Mouse (Mus musculus) liver, embryonic 13.5 days (tissue): ENCODE measurements around the gene Tubb2b. TPM values are rescaled to one million over a fixed set of nuclear protein-coding genes. Genes with fewer than 3 reads are reported as not detected.

Experiments used
- ATAC-seq: fragments of 200-750 bp; cut with Nextera tagmentation; 2 replicates; pipeline ENCODE4 v1.8.0; 2017; ENCODE audit warnings: low read depth, mild to moderate bottlenecking, moderate number of reproducible peaks, moderate library complexity
- DNase-seq: peaks from one replicate; pipeline ENCODE4 v3.0.0; 2022
- H3K27ac ChIP-seq: fragments of 300-500 bp; sonication (generic); 2 replicates; pipeline ENCODE4 v1.5.1; 2015; ENCODE audit warnings: moderate library complexity, mild to moderate bottlenecking, inconsistent platforms
- H3K27me3 ChIP-seq: fragments of 300-500 bp; sonication (generic); 2 replicates; pipeline ENCODE4 v1.6.1; 2015; ENCODE audit warnings: mild to moderate bottlenecking, inconsistent platforms
- H3K36me3 ChIP-seq: fragments of 300-500 bp; sonication (generic); 2 replicates; pipeline ENCODE4 v1.6.1; 2015; ENCODE audit warnings: mild to moderate bottlenecking, inconsistent platforms
- H3K4me1 ChIP-seq: fragments of 300-500 bp; sonication (generic); replicated peaks from 2 replicates; pipeline ENCODE4 v1.6.1; 2015; ENCODE audit warnings: inconsistent platforms
- H3K4me2 ChIP-seq: fragments of 300-500 bp; sonication (generic); 2 replicates; pipeline ENCODE4 v1.6.1; 2015; ENCODE audit warnings: inconsistent platforms, mild to moderate bottlenecking, moderate library complexity
- H3K4me3 ChIP-seq: fragments of 300-500 bp; sonication (generic); replicated peaks from 2 replicates; pipeline ENCODE4 v1.5.1; 2015; ENCODE audit warnings: mild to moderate bottlenecking, inconsistent platforms
- H3K9ac ChIP-seq: fragments of 300-500 bp; sonication (generic); 2 replicates; pipeline ENCODE4 v1.6.1; 2015; ENCODE audit warnings: mild to moderate bottlenecking, inconsistent platforms
- H3K9me3 ChIP-seq: fragments of 300-500 bp; sonication (generic); replicated peaks from 2 replicates; pipeline ENCODE4 v1.6.1; 2016; ENCODE audit warnings: inconsistent platforms
- WGBS: fragments of 180-500 bp; shearing (Covaris S2); methylation state at CpG from one replicate; pipeline ENCODE4 v1.1.7; 2015; ENCODE audit not compliant: insufficient replicate concordance; 5-methylcytosine and 5-hydroxymethylcytosine counted together
- polyA plus RNA-seq: library from polyadenylated mRNA; unstranded; fragments of >200 nt; fragmentation: Nextera tagmentation; extraction: Ambion mirVana; gene quantifications from 2 replicates; pipeline ENCODE4 v1.2.1, GENCODE M21; 2015

Tubb2b gene
- polyA plus RNA-seq, 1 experiment from 2014 or later: 1.5 TPM

DNA sequence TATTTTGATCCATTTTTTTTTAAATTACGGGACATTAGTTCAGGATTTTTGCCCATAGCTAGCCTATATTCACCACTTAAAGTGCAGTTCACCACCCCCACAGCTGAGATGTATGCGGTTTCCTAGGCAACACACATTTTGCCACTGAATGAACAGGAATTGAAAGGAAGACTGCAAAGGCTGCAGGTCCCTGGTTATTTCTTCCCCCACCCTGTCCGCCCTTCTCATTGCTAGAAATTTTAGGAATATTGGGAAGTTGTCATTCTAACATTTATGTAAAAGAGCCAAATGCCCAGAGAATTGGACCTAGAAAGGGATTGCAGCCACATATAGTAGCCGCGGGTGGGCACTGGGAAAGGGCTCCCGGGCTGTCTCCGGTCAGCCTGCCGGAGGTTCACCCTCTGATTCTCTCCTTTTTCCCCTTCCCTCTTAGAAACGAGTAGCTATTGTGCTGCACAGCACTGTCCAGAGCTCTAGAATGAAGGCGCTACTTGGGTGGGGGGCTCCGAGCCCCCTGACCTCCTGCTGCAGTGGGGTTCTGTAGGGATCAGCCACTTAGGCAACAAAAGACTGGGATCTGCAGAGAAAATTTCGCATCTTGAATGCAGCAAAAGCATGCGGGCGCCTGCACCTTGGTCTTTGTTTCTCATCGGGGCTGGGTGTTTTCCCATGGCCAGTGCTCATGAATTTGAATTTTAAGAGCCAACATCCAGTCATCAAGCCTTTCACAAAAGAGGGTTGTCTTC is 3.2 kb upstream of the Tubb2b start:
- 15% methylated on average over 15 of the region's 15 CpGs for WGBS
- H3K36me3 ChIP-seq: no peaks in the 10 kb centered on the region
- H3K9ac ChIP-seq: no peak overlapping the region
- H3K4me3 ChIP-seq: no peak overlapping the region
- H3K4me2 ChIP-seq: no peak overlapping the region
- peaks cover 95% of the 10 kb centered on the region for H3K27me3 ChIP-seq
- H3K9me3 ChIP-seq: no peaks in the 10 kb centered on the region
- ATAC-seq (no peak), DNase-seq (no peak)
- H3K4me1 ChIP-seq: peaks cover 35% of the 10 kb centered on the region
- H3K27ac ChIP-seq: no peak overlapping the region

GRCm38 (mm10) chr13:34132875-34133274 is 2.6 kb upstream of the Tubb2b start:
- 24% methylated on average over 6 of the region's 6 CpGs for whole genome bisulfite sequencing
- H3K9me3 ChIP-seq: no peaks in the 10 kb centered on the region
- no peak overlapping the region for H3K4me2 ChIP-seq
- DNase-seq (no peak), ATAC-seq (no peak)
- peaks cover 91% of the 10 kb centered on the region for H3K27me3 ChIP-seq
- peaks cover 35% of the 10 kb centered on the region for H3K4me1 ChIP-seq
- no peak overlapping the region for H3K4me3 ChIP-seq
- no peaks in the 10 kb centered on the region for H3K36me3 ChIP-seq
- H3K27ac ChIP-seq: no peak overlapping the region
- no peak overlapping the region for H3K9ac ChIP-seq

- Histone ChIP-seq H3K4me2 (peak overlapping the region; percentile 2; the same call in 1 of the 2 replicates), H3K36me3 (no peaks in the 10 kb centered on the region), H3K4me3 (no peak overlapping the region), H3K27me3 (peaks cover 86% of the 10 kb centered on the region), H3K9ac (no peak overlapping the region), H3K4me1 (peaks cover 35% of the 10 kb centered on the region), H3K27ac (no peak overlapping the region), H3K9me3 (no peaks in the 10 kb centered on the region)
- WGBS: 3% methylated on average over 15 of the region's 15 CpGs
- DNase-seq: no peak
- ATAC-seq: no peak
Measured at GRCm38 (mm10) chr13:34132299-34132698, 2.0 kb upstream of the Tubb2b start.

DNA sequence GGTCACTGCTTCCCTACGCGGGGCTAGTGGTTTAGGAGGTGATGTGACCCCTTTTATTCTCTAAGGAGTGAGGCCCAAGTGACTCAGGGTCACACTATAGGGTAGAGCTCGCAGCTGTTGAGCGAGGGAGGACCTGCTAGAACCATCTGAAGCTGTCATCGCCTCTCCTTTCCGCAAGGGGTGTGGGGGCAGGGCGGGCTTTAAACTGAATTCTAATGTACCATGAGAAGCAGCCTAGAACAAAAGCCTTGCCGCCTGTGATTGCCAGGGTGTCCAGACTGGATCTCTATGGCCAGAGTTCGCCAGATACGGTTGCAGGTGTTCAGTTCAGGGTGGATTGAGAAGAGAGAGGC is 1.4 kb upstream of the Tubb2b start:
- no peaks in the 10 kb centered on the region for H3K9me3 ChIP-seq
- ATAC-seq: no peak
- no peak for DNase-seq
- no peak overlapping the region for H3K27ac ChIP-seq
- H3K9ac ChIP-seq: no peak overlapping the region
- H3K4me3 ChIP-seq: peak overlapping the region; percentile 14; the same call in 1 of the 2 replicates
- peaks cover 35% of the 10 kb centered on the region for H3K4me1 ChIP-seq
- 3% methylated on average over 10 of the region's 10 CpGs for WGBS
- no peaks in the 10 kb centered on the region for H3K36me3 ChIP-seq
- H3K27me3 ChIP-seq: peaks cover 79% of the 10 kb centered on the region
- H3K4me2 ChIP-seq: peak overlapping the region; percentile 74

- DNase-seq: peak; percentile 20
Measured at GRCm38 (mm10) chr13:34131011-34131707, 893 bp upstream of the Tubb2b start.

DNA sequence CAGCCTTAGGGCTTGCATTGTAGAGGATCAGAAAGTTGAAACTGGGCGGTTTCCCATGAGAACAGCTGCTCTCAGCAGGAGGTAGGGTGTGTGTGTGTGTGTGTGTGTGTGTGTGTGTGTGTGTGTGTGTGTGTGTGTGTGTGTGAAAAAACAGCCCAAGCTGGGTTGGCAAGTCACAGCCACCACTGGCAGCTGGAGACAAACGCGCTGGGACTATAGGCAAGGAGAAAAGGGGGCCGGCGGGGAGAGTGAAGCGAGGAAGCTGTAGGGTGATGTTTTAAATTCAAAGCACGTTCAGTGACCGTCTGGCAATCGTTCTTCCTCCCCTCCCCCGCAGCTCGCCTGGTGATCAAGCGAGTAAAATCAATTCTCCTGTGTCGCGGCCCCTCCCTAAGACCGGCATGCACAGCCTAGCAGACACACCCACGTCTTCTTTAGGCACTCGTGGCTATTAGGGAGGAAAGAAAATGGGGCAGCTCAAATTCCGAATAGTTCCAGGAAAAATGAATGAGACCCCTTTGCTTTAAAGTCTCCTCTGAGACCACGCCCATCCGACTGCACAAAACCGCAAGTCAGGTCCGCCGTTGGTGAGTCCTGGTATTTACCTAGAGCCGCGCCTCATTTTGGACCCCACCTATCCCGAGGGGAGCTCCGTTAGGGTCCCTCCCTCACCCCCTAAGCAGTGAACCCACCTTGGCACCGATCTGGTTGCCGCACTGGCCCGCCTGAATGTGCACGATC is 611 bp downstream of the Tubb2b start:
- Histone ChIP-seq H3K4me1 (peaks cover 35% of the 10 kb centered on the region), H3K9ac (peak overlapping the region; percentile 47; the same call in 1 of the 2 replicates), H3K27me3 (peaks cover 62% of the 10 kb centered on the region), H3K27ac (no peak overlapping the region), H3K4me2 (peak overlapping the region; percentile 74), H3K9me3 (no peaks in the 10 kb centered on the region), H3K36me3 (no peaks in the 10 kb centered on the region), H3K4me3 (peak overlapping the region; percentile 57)
- WGBS: under 1% methylated on average over 31 of the region's 31 CpGs
- DNase-seq: no peak
- 0 out of 2 replicates have a peak, but pooled peaks have one; percentile 26 for ATAC-seq

More at GRCm38 (mm10) chr13:34131011-34131707, 893 bp upstream of the Tubb2b start:
- Histone ChIP-seq H3K9ac (no peak overlapping the region), H3K27me3 (peaks cover 76% of the 10 kb centered on the region), H3K9me3 (no peaks in the 10 kb centered on the region), H3K27ac (no peak overlapping the region), H3K4me3 (peak overlapping the region; percentile 14), H3K4me2 (peak overlapping the region; percentile 74), H3K4me1 (peaks cover 35% of the 10 kb centered on the region), H3K36me3 (no peaks in the 10 kb centered on the region)
- under 1% methylated on average over 24 of the region's 24 CpGs for WGBS
- ATAC-seq: peak; percentile 25; the same call in 1 of the 2 replicates

DNA sequence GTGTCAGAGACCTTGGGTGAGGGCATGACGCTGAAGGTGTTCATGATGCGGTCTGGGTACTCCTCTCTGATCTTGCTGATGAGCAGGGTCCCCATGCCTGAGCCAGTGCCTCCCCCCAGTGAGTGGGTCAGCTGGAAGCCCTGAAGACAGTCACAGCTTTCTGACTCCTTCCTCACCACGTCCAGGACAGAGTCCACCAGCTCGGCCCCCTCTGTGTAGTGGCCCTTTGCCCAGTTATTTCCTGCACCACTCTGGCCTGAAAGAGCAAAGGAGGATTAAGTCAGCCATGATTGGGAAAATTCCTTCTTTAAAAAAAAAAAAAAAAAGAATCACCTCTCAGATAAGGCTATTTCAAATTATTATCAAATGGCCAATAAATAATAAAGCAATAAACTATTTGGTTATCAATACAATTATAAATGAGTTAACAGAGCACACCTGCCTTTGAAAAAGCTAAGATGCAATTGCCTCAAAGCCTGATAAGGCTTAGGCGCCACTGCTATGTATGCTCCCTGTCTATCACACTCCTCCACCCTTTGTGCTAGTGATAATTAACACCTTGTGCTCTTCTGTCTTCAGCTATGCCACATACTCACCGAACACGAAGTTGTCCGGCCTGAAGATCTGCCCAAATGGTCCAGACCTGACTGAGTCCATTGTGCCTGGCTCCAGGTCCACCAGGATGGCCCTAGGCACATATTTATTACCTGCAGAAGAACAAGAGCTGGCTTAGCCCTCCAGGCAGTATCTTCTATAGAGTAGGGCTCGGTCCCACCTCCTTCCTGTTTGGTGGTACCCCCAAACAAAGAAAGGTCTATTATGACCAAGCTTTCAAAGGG is 1.8 kb downstream of the Tubb2b start:
- Histone ChIP-seq H3K4me2 (no peak overlapping the region), H3K27ac (no peak overlapping the region), H3K4me3 (no peak overlapping the region), H3K9ac (no peak overlapping the region), H3K27me3 (peaks cover 50% of the 10 kb centered on the region), H3K9me3 (no peaks in the 10 kb centered on the region), H3K4me1 (peaks cover 33% of the 10 kb centered on the region), H3K36me3 (no peaks in the 10 kb centered on the region)
- WGBS: 58% methylated on average over 9 of the region's 9 CpGs
- no peak for DNase-seq
- ATAC-seq: no peak

- Histone ChIP-seq H3K27me3 (peaks cover 22% of the 10 kb centered on the region), H3K4me2 (no peak overlapping the region), H3K9me3 (no peaks in the 10 kb centered on the region), H3K27ac (no peak overlapping the region), H3K36me3 (no peaks in the 10 kb centered on the region), H3K4me3 (no peak overlapping the region), H3K9ac (no peak overlapping the region), H3K4me1 (peaks cover 20% of the 10 kb centered on the region)
- WGBS: 69% methylated on average over 4 of the region's 4 CpGs
- no peak for ATAC-seq
- no peak for DNase-seq
Measured at GRCm38 (mm10) chr13:34125711-34126110, 4.6 kb downstream of the Tubb2b start.

GRCm38 (mm10) chr13:34120536-34120935 is 9.7 kb downstream of the Tubb2b start:
- Histone ChIP-seq H3K4me1 (peaks cover 31% of the 10 kb centered on the region), H3K27me3 (no peaks in the 10 kb centered on the region; the same call in 1 of the 2 replicates), H3K9ac (no peak overlapping the region), H3K4me2 (no peak overlapping the region), H3K4me3 (no peak overlapping the region), H3K36me3 (no peaks in the 10 kb centered on the region), H3K27ac (no peak overlapping the region), H3K9me3 (no peaks in the 10 kb centered on the region)
- 80% methylated on average over 2 of the region's 2 CpGs for WGBS
- ATAC-seq (no peak), DNase-seq (no peak)

GRCm38 (mm10) chr13:34119406-34119805 is 10.9 kb downstream of the Tubb2b start:
- Histone ChIP-seq H3K4me3 (no peak overlapping the region), H3K36me3 (no peaks in the 10 kb centered on the region), H3K27ac (no peak overlapping the region), H3K4me1 (peaks cover 35% of the 10 kb centered on the region), H3K9me3 (no peaks in the 10 kb centered on the region), H3K9ac (no peak overlapping the region), H3K27me3 (no peaks in the 10 kb centered on the region; the same call in 1 of the 2 replicates), H3K4me2 (no peak overlapping the region)
- DNase-seq (no peak), ATAC-seq (no peak)
- 26% methylated on average over 4 of the region's 4 CpGs for WGBS
